Mouse (Mus musculus) heart, embryonic 15.5 days (tissue): ENCODE results near the gene Vmn2r66. TPM values are rescaled to one million over a fixed set of nuclear protein-coding genes. Genes with fewer than 3 reads are reported as not detected.

ENCODE experiments used
- ATAC-seq: fragments of 200-750 bp; cut with Nextera tagmentation; replicated peaks from 2 replicates; pipeline ENCODE4 v1.8.0; 2017; ENCODE audit warnings: low read depth, moderate TSS enrichment; ENCODE audit not compliant: insufficient number of reproducible peaks, insufficient read depth, low FRiP score
- H3K27ac ChIP-seq: fragments of 300-500 bp; sonication (generic); 2 replicates; pipeline ENCODE4 v1.5.1; 2015; ENCODE audit warnings: mild to moderate bottlenecking, inconsistent platforms
- H3K27me3 ChIP-seq: fragments of 300-500 bp; sonication (generic); 2 replicates; pipeline ENCODE4 v1.6.1; 2015; ENCODE audit warnings: inconsistent platforms
- H3K36me3 ChIP-seq: fragments of 300-500 bp; sonication (generic); 2 replicates; pipeline ENCODE4 v1.6.1; 2015; ENCODE audit warnings: mild to moderate bottlenecking, inconsistent platforms
- H3K4me1 ChIP-seq: fragments of 300-500 bp; sonication (generic); replicated peaks from 2 replicates; pipeline ENCODE4 v1.6.1; 2015; ENCODE audit warnings: inconsistent platforms
- H3K4me2 ChIP-seq: fragments of 300-500 bp; sonication (generic); 2 replicates; pipeline ENCODE4 v1.6.1; 2015; ENCODE audit warnings: inconsistent platforms, mild to moderate bottlenecking, moderate library complexity
- H3K4me3 ChIP-seq: fragments of 300-500 bp; sonication (generic); 2 replicates; pipeline ENCODE4 v1.5.1; 2015; ENCODE audit warnings: mild to moderate bottlenecking, inconsistent platforms
- H3K9ac ChIP-seq: fragments of 300-500 bp; sonication (generic); 2 replicates; pipeline ENCODE4 v1.6.1; 2015; ENCODE audit warnings: mild to moderate bottlenecking, inconsistent platforms
- H3K9me3 ChIP-seq: fragments of 300-500 bp; sonication (generic); replicated peaks from 2 replicates; pipeline ENCODE4 v1.6.1; 2016; ENCODE audit warnings: inconsistent platforms
- WGBS: fragments of 180-500 bp; shearing (Covaris S2); methylation state at CpG from one replicate; pipeline ENCODE4 v1.1.7; 2015; ENCODE audit warnings: mixed read lengths; 5-methylcytosine and 5-hydroxymethylcytosine counted together
- polyA plus RNA-seq: library from polyadenylated mRNA; unstranded; fragments of >200 nt; fragmentation: Nextera tagmentation; extraction: Ambion mirVana; gene quantifications from 2 replicates; pipeline ENCODE4 v1.2.1, GENCODE M21; 2015

Gene Vmn2r66
- polyA plus RNA-seq, result not detected in 2 replicates

DNA sequence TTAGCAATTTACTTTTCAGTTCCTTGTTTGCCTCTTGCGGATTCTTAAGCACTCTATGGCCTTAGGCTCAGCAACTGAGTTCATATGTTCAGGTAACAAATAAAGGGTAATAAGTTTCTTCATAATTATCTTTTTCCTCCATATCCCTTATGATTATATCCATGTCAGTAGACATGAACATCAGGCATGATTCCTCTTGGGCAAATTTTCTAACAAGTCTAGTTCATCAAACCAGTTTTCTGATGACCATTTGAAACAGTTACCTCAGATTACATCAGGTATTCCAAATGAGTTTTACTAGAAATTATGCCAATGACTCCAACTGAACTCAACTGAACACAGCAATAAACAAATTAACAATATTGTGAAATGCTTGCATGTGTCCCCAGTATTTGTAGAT, at the start of gene Vmn2r66:
Gene Vmn2r66, minus strand, starts transcription at position 101 of the 400 bp plus-strand sequence.
- no peak within 1 kb of the TSS for H3K27ac ChIP-seq
- H3K9me3 ChIP-seq, result no peaks in the 10 kb centered on the region
- H3K4me2 ChIP-seq, result no peak within 1 kb of the TSS
- no peaks in the 10 kb centered on the region for H3K27me3 ChIP-seq
- 72% methylated on average over 1 of the region's 1 CpGs for WGBS
- no peak within 1 kb of the TSS for H3K4me3 ChIP-seq
- no peaks in the 10 kb centered on the region for H3K36me3 ChIP-seq
- no peaks in the 10 kb centered on the region for H3K4me1 ChIP-seq
- no peak for ATAC-seq
- no peak within 1 kb of the TSS for H3K9ac ChIP-seq

- Histone ChIP-seq H3K4me1 (no peaks in the 10 kb centered on the region), H3K27ac (no peak overlapping the region), H3K4me2 (no peak overlapping the region), H3K4me3 (no peak overlapping the region), H3K27me3 (no peaks in the 10 kb centered on the region), H3K36me3 (no peaks in the 10 kb centered on the region), H3K9ac (no peak overlapping the region), H3K9me3 (no peaks in the 10 kb centered on the region)
- WGBS, result 66% methylated on average over 2 of the region's 2 CpGs
- no peak for ATAC-seq
Observed at GRCm38 (mm10) chr7:84996694-84997093, 15.4 kb downstream of the Vmn2r66 start.

DNA sequence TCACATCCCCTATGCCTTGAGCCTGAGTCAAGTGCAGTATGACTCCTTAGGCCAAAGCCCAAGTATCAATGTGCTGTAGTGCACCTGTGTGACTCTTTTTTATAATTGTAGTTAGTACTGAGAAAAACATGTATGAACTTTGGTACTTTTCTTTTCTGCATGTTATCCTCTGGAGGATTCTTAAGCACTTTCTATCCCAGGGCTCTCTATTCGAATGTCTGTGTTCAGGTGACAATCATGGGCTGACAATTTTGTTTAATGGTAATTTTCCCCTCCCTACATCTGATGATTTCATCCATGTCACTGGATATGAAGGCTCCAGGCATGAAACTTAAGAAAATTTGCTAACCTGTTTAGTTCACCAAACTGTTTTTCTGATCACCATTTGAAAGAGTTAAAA, 48.1 kb downstream of the Vmn2r66 start, which contains the start of gene Vmn2r65:
Gene Vmn2r65, minus strand, starts transcription at position 101 of the 400 bp plus-strand sequence.
- Histone ChIP-seq H3K36me3 (no peaks in the 10 kb centered on the region), H3K27me3 (no peaks in the 10 kb centered on the region), H3K27ac (no peak within 1 kb of the TSS), H3K4me1 (no peaks in the 10 kb centered on the region), H3K4me2 (no peak within 1 kb of the TSS), H3K9ac (no peak within 1 kb of the TSS), H3K4me3 (no peak within 1 kb of the TSS), H3K9me3 (no peaks in the 10 kb centered on the region)
- 56% methylated on average over 1 of the region's 1 CpGs for WGBS
- ATAC-seq, result no peak

Other genes starting within 250 kb of the Vmn2r66 start
- not detected in 2 replicates for gene Olfr291, start 158.7 kb downstream of the Vmn2r66 start, polyA plus RNA-seq
- gene Vmn2r65, start 48.2 kb downstream of the Vmn2r66 start, polyA plus RNA-seq, result not detected in 2 replicates
- gene Vmn2r67, start 143.7 kb upstream of the Vmn2r66 start, polyA plus RNA-seq, result not detected in 2 replicates
- not detected in 2 replicates for gene Vmn2r68, start 225.5 kb upstream of the Vmn2r66 start, polyA plus RNA-seq